Comparison of ENCODE assay signal across 8 mouse cellular contexts in the genomic region with DNA sequence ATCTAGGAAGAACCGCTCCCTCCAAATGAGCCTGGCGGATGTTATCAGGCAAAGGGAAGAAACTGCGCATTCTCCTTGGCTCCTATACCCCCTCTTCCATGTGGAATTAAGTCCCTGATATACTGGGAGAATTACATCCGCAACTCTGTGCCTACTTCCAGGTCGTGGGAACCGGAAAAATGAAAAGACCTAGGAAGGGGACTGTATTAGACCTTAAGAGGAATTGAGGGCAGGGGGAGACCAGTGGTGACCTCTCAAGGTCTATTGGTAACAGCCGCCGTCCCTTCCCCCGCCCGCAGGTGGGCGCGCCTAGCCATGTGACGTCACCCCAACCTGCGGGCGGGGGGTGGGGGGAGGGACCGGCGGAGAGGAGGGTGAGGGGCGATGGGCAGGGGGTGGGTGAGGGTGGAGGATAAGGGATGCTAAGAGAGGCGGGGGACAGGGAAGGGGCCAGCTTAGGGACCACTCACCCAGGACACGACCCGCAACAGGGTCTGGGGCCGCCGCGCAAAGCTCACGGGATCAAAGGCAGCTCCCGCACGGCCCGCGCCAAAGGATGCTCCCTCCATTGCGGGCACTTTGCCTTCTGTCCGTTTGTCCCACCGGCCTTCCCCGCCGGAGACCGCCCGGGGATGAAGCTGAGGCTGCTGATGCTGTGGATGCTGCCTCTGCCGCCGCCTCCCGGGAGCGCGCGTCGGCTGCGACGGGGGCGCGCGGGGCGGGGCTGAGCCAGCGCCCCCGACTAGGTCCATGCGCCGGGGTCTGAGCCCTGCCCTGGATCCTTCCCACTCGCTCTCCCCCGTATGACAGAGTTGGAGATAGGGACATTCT. TPM values are rescaled to one million over a fixed set of nuclear protein-coding genes. Genes with fewer than 3 reads are reported as not detected.
A peak's percentile ranks its signal among the peaks of the same experiment; 100 is the strongest.
DNase-seq lines count a peak whose midpoint lies in the region; ATAC-seq and TF ChIP-seq lines count a peak whose summit lies in the region.

Gene Syngr3 (minus strand): TSS at position 705 of the 831 bp plus-strand sequence.

- no peak for TF ChIP-seq RAD21 in CH12.LX (IDR thresholded peaks at IDR 0.05; ENCODE audit: low read depth, low read length)

- TF ChIP-seq POLR2A in CH12.LX (IDR thresholded peaks at IDR 0.05; ENCODE audit: low read depth, low read length), result no peak

- H3K79me2 ChIP-seq in CH12.LX (replicated peaks; ENCODE audit: control insufficient read depth, extremely low read depth, insufficient read depth, poor library complexity, severe bottlenecking), result no peaks in the 10 kb centered on the region

- H3K9ac ChIP-seq in CH12.LX (ENCODE audit: insufficient read depth, low read depth), result peak within 1 kb of the TSS; percentile 29; the same call in 1 of the 2 replicates
- peak within 1 kb of the TSS; percentile 31; the same call in 1 of the 2 replicates for H3K9ac ChIP-seq in intestine, embryonic 14.5 days (ENCODE audit: low read length)
- H3K9ac ChIP-seq in midbrain, embryonic 13.5 days (replicated peaks), result peak within 1 kb of the TSS; percentile 93

- H3K36me3 ChIP-seq in heart, embryonic 10.5 days, result peaks cover 23% of the 10 kb centered on the region
- peaks cover 8 to 18% of the 10 kb centered on the region in 2 experiments for H3K36me3 ChIP-seq in CH12.LX (replicated peaks in 1 of 2; ENCODE audit: control insufficient read depth in 1 of 2, insufficient read depth in 1 of 2, low read length in 1 of 2)
- peaks cover 23% of the 10 kb centered on the region for H3K36me3 ChIP-seq in embryonic facial prominence, embryonic 10.5 days (replicated peaks)
- H3K36me3 ChIP-seq in intestine, embryonic 14.5 days (ENCODE audit: control insufficient read depth, insufficient read depth, low read length), result peaks cover 16% of the 10 kb centered on the region
- H3K36me3 ChIP-seq in midbrain, embryonic 13.5 days, result peaks cover 25% of the 10 kb centered on the region

- intact Hi-C loops in heart, postnatal 10 days (cut with DNase I), result no loop called here

- dilution Hi-C loops in CH12.LX (cut with MboI; ENCODE audit: extremely low pct_ligation_motif_present, extremely low pct_unique_long_range_greater_than_20kb, low sequenced_read_pairs), result no loop called here

- in situ Hi-C loops in CH12.LX (cut with MboI; ENCODE audit: low pct_ligation_motif_present, low pct_unique_long_range_greater_than_20kb, low sequenced_read_pairs), result no loop called here

- H3K27me3 ChIP-seq in heart, embryonic 10.5 days (ENCODE audit: insufficient read depth, poor library complexity, severe bottlenecking), result peaks cover 73% of the 10 kb centered on the region
- peaks cover 27% of the 10 kb centered on the region for H3K27me3 ChIP-seq in CH12.LX (replicated peaks)
- peaks cover 58% of the 10 kb centered on the region for H3K27me3 ChIP-seq in embryonic facial prominence, embryonic 10.5 days (replicated peaks; ENCODE audit: low read depth, poor library complexity, severe bottlenecking)
- H3K27me3 ChIP-seq in intestine, embryonic 14.5 days (replicated peaks; ENCODE audit: control insufficient read depth, insufficient read depth, low read length), result peaks cover 49% of the 10 kb centered on the region
- H3K27me3 ChIP-seq in midbrain, embryonic 13.5 days, result peaks cover 45% of the 10 kb centered on the region

- no peak for ATAC-seq in intestine, embryonic 14.5 days (replicated peaks; ENCODE audit: low FRiP score, low TSS enrichment, low read depth)
- ATAC-seq in midbrain, embryonic 13.5 days, result peak; percentile 64
- no peak for ATAC-seq in activated CD4-positive, CD25-positive, alpha-beta regulatory T cell, adult 4 months

- WGBS in heart, embryonic 10.5 days, result under 1% methylated on average over 53 of the region's 55 CpGs
- under 1% methylated on average over 55 of the region's 55 CpGs for WGBS in embryonic facial prominence, embryonic 10.5 days
- WGBS in intestine, embryonic 14.5 days, result under 1% methylated on average over 52 of the region's 55 CpGs
- 1% methylated on average over 55 of the region's 55 CpGs for WGBS in midbrain, embryonic 13.5 days

- peaks cover 29% of the 10 kb centered on the region for H3K4me1 ChIP-seq in heart, embryonic 10.5 days
- peaks cover 14 to 34% of the 10 kb centered on the region in 2 experiments for H3K4me1 ChIP-seq in CH12.LX (ENCODE audit: control insufficient read depth in 1 of 2, insufficient read depth in 2 of 2)
- H3K4me1 ChIP-seq in embryonic facial prominence, embryonic 10.5 days, result peaks cover 35% of the 10 kb centered on the region
- H3K4me1 ChIP-seq in intestine, embryonic 14.5 days (replicated peaks; ENCODE audit: control insufficient read depth, insufficient read depth, low read length), result peaks cover 11% of the 10 kb centered on the region
- H3K4me1 ChIP-seq in midbrain, embryonic 13.5 days (replicated peaks), result peaks cover 47% of the 10 kb centered on the region

- peak within 1 kb of the TSS; percentile 67 for H3K4me3 ChIP-seq in heart, embryonic 10.5 days
- peak within 1 kb of the TSS; percentile 17 to 76 (median 54) for H3K4me3 ChIP-seq in CH12.LX (replicated peaks in 1 of 3; ENCODE audit: low read depth in 2 of 3, low read length in 2 of 3, poor library complexity in 1 of 3)
- peak within 1 kb of the TSS; percentile 80 for H3K4me3 ChIP-seq in embryonic facial prominence, embryonic 10.5 days
- peak within 1 kb of the TSS; percentile 46 for H3K4me3 ChIP-seq in intestine, embryonic 14.5 days (ENCODE audit: low read depth, low read length)
- peak within 1 kb of the TSS; percentile 81 for H3K4me3 ChIP-seq in midbrain, embryonic 13.5 days (replicated peaks)

- peak within 1 kb of the TSS; percentile 95 for H3K4me2 ChIP-seq in CH12.LX (ENCODE audit: insufficient read depth, low read depth, poor library complexity, severe bottlenecking)
- H3K4me2 ChIP-seq in intestine, embryonic 14.5 days (ENCODE audit: low read length), result peak within 1 kb of the TSS; percentile 89
- peak within 1 kb of the TSS; percentile 79 for H3K4me2 ChIP-seq in midbrain, embryonic 13.5 days (replicated peaks)

- no peaks in the 10 kb centered on the region for H3K9me3 ChIP-seq in heart, embryonic 10.5 days
- no peaks in the 10 kb centered on the region for H3K9me3 ChIP-seq in CH12.LX (replicated peaks; ENCODE audit: low read length)
- no peaks in the 10 kb centered on the region for H3K9me3 ChIP-seq in embryonic facial prominence, embryonic 10.5 days
- no peaks in the 10 kb centered on the region for H3K9me3 ChIP-seq in intestine, embryonic 14.5 days (ENCODE audit: control insufficient read depth, low read length)
- no peaks in the 10 kb centered on the region for H3K9me3 ChIP-seq in midbrain, embryonic 13.5 days

- peak within 1 kb of the TSS; percentile 22; the same call in 1 of the 2 replicates for H3K27ac ChIP-seq in heart, embryonic 10.5 days
- no peak within 1 kb of the TSS for H3K27ac ChIP-seq in CH12.LX (ENCODE audit: insufficient read depth, low read depth)
- peak within 1 kb of the TSS; percentile 66 for H3K27ac ChIP-seq in embryonic facial prominence, embryonic 10.5 days (replicated peaks)
- H3K27ac ChIP-seq in intestine, embryonic 14.5 days (ENCODE audit: low read depth), result no peak within 1 kb of the TSS
- H3K27ac ChIP-seq in midbrain, embryonic 13.5 days, result peak within 1 kb of the TSS; percentile 87

- no peak for TF ChIP-seq CTCF in CH12.LX (conservative IDR thresholded peaks at IDR 0.05 in 1 of 2, IDR thresholded peaks at IDR 0.05 in 1 of 2; ENCODE audit: low read depth in 2 of 2, low read length in 2 of 2)

- DNase-seq in heart, embryonic 10.5 days (ENCODE audit: low spot score), result no peak
- DNase-seq in heart, postnatal 10 days, result no peak
- DNase-seq in CH12.LX (ENCODE audit: extremely low read depth), result no peak
- DNase-seq in embryonic facial prominence, embryonic 10.5 days (ENCODE audit: low spot score), result peak; percentile 57
- DNase-seq in intestine, embryonic 14.5 days (ENCODE audit: low spot score), result no peak
- no peak for DNase-seq in adrenal gland, postnatal 25 days

- no peak for TF ChIP-seq EP300 in CH12.LX (IDR thresholded peaks at IDR 0.05; ENCODE audit: low read length)

TF ChIP-seq in CH12.LX, 34 proteins besides CTCF, POLR2A, EP300 and RAD21:
- no peak for TF ChIP-seq TCF12 (IDR thresholded peaks at IDR 0.05; ENCODE audit: low read depth, low read length)
- TF ChIP-seq MEF2A (IDR thresholded peaks at IDR 0.05; ENCODE audit: borderline replicate concordance, low read depth, low read length), result no peak
- no peak for TF ChIP-seq POLR2AphosphoS2 (IDR thresholded peaks at IDR 0.05; ENCODE audit: low read depth, low read length)
- no peak for TF ChIP-seq RCOR1 (conservative IDR thresholded peaks at IDR 0.05; ENCODE audit: low read depth, low read length)
- TF ChIP-seq BHLHE40 (IDR thresholded peaks at IDR 0.05; ENCODE audit: low read depth, low read length), result no peak
- TF ChIP-seq JUN (IDR thresholded peaks at IDR 0.05; ENCODE audit: insufficient read depth, low read depth, low read length), result no peak
- TF ChIP-seq MXI1 (IDR thresholded peaks at IDR 0.05; ENCODE audit: low read depth, low read length), result no peak
- TF ChIP-seq ZMIZ1 (IDR thresholded peaks at IDR 0.05; ENCODE audit: low read depth, low read length), result no peak
- TF ChIP-seq NRF1 (IDR thresholded peaks at IDR 0.05; ENCODE audit: low read depth, low read length), result no peak
- TF ChIP-seq PAX5 (IDR thresholded peaks at IDR 0.05; ENCODE audit: low read length), result no peak
- no peak for TF ChIP-seq SIN3A (IDR thresholded peaks at IDR 0.05; ENCODE audit: low read length)
- TF ChIP-seq HCFC1 (IDR thresholded peaks at IDR 0.05; ENCODE audit: low read depth, low read length), result no peak
- no peak for TF ChIP-seq CHD2 (IDR thresholded peaks at IDR 0.05; ENCODE audit: low read length)

RNA-seq across cellular contexts. Expression of gene Syngr3, which starts in this region (rescaled TPM):
- polyA plus RNA-seq in heart, embryonic 10.5 days (2016; fragmentation: Nextera tagmentation; extraction: Ambion mirVana), result 0.54 and 1.5 TPM in 2 replicates
- total RNA-seq in heart, postnatal 10 days (2021), result not detected
- total RNA-seq in CH12.LX (2012; rRNA removed) (2.2 and 3.9 TPM in 2 replicates), CH12.LX (2014; rRNA removed) (0.23 and 0.32 TPM in 2 replicates)
- 0.33 and 0.35 TPM in 2 replicates for polyA plus RNA-seq in CH12.LX (2012; ENCODE audit: insufficient read length, low read depth)
- 6.0 and 8.1 TPM in 2 replicates for polyA plus RNA-seq in embryonic facial prominence, embryonic 10.5 days (2016; fragmentation: Nextera tagmentation; extraction: Ambion mirVana)
- polyA plus RNA-seq in intestine, embryonic 14.5 days (2014; fragmentation: Nextera tagmentation; extraction: Ambion mirVana), result 7.5 and 7.7 TPM in 2 replicates
- polyA plus RNA-seq in midbrain, embryonic 13.5 days (2015; fragmentation: Nextera tagmentation; extraction: Ambion mirVana), result 95.0 and 98.1 TPM in 2 replicates
- 1.2 and 2.1 TPM in 2 replicates for total RNA-seq in adrenal gland, postnatal 25 days (2021)
- polyA plus RNA-seq in activated CD4-positive, CD25-positive, alpha-beta regulatory T cell, adult 4 months (2017; shearing (Covaris generic)), result 1 to 10 TPM in 1 of 2 experiments, under 1 TPM in 1; 0.43 to 1.2 TPM

Comparison
In these comparisons a context has a peak if more than half of its experiments do, and no peak if none do; other contexts are left out.
1. RNA of gene Syngr3 (polyA plus RNA-seq): 95.0 to 98.1 TPM in midbrain, embryonic 13.5 days; 6.0 to 8.1 TPM in embryonic facial prominence, embryonic 10.5 days, 7.5 to 7.7 TPM in intestine, embryonic 14.5 days, 0.54 to 1.5 TPM in heart, embryonic 10.5 days, 0.43 to 1.2 TPM in activated CD4-positive, CD25-positive, alpha-beta regulatory T cell, adult 4 months and 0.33 to 0.35 TPM in CH12.LX; every median in the first group is over 10 times any median in the second.
2. H3K27ac ChIP-seq: peak in heart, embryonic 10.5 days (single experiment), embryonic facial prominence, embryonic 10.5 days (single experiment) and midbrain, embryonic 13.5 days (single experiment); none in CH12.LX (single experiment) and intestine, embryonic 14.5 days (single experiment).
3. H3K9ac ChIP-seq: peak in every context shown above with its lines; median percentile 93 in midbrain, embryonic 13.5 days; 31 in intestine, embryonic 14.5 days; 29 in CH12.LX.
4. Peak in every context shown above with its lines, with median percentiles within 50 percentile points of each other: H3K4me3 ChIP-seq and H3K4me2 ChIP-seq.